Mouse (Mus musculus) lung, adult 2 months (tissue): Measurements from ENCODE around the gene 1700010I14Rik. TPM values are rescaled to one million over a fixed set of nuclear protein-coding genes. Genes with fewer than 3 reads are reported as not detected.
A peak's percentile ranks its signal among the peaks of the same experiment; 100 is the strongest.

Experiments
- DNase-seq: peaks from one replicate; pipeline ENCODE4 v3.0.0; 2022
- H3K4me1 ChIP-seq: fragments of 200-500 bp; 2 replicates; pipeline ENCODE4 v1.6.1; 2011; ENCODE audit warnings: low read length; ENCODE audit not compliant: control insufficient read depth, insufficient read depth
- H3K4me3 ChIP-seq: fragments of 200-500 bp; replicated peaks from 2 replicates; pipeline ENCODE3; 2011; ENCODE audit warnings: low read depth, mild to moderate bottlenecking, control low read depth, low read length; ENCODE audit errors: extremely low read depth
- CTCF ChIP-seq: fragments of 200-500 bp; IDR thresholded peaks from 2 replicates; pipeline ENCODE4 v1.5.1; 2011; ENCODE audit warnings: mild to moderate bottlenecking, low read length, control low read depth; ENCODE audit not compliant: insufficient read depth
- POLR2A ChIP-seq: fragments of 200-500 bp; IDR thresholded peaks from 2 replicates; pipeline ENCODE4 v1.6.1; 2011; ENCODE audit warnings: low read depth, mild to moderate bottlenecking, control low read depth, low read length, borderline replicate concordance; ENCODE audit errors: extremely low read depth
- WGBS: fragments of 180-500 bp; shearing (Covaris S2); methylation state at CpG from one replicate; pipeline ENCODE4 v1.1.7; 2018; 5-methylcytosine and 5-hydroxymethylcytosine counted together
- polyA plus RNA-seq: library from polyadenylated mRNA; depleted of rRNA; stranded (reverse); fragments of >200 nt; gene quantifications from 2 replicates; pipeline ENCODE4 v1.2.3, GENCODE M21; 2012; rRNA removed

The 1700010I14Rik gene
- 0.48 and 0.52 TPM in 2 replicates for polyA plus RNA-seq

DNA sequence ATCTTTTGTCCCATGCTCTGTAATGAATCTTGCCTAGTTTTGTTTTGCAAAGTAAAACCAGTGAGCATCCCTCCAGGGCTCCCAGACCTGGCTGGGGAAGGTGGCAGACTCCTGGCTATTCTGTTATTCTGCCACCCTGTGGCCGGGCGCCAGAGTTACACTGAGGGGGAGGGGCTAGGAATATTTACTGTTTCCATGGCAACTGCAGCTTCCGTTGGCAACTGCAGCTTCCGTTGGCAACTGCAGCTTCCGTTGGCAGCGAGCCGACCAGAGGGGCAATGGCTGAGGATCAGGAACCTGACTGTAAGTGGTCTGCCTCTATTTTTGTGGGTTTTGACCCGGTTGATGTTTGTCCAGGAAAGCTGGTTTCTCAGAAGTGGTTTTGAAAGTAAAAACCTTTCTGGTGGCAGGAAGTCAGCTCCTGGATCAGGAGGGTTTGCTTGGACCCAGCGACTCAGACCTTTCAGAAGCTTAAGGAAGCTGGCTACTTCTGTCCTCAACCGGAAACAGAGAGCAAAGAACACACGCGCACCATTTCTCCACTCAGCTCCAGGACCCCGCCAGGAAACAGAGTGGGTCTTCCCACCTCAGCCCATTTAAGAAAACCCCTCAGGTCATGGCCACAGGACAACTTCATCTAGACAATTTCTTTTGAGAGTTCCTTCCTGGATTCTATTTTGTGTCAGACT, at the start of gene 1700010I14Rik:
1700010I14Rik (plus strand) TSS at position 215 of the 689 bp plus-strand sequence.
- TF ChIP-seq CTCF (peak; percentile 36), POLR2A (no peak; the same call in 1 of the 2 replicates)
- peaks cover 2% of the 10 kb centered on the region; the same call in 1 of the 2 replicates for H3K4me1 ChIP-seq
- H3K4me3 ChIP-seq, result peak within 1 kb of the TSS; percentile 45
- WGBS, result 1% methylated on average over 13 of the region's 13 CpGs
- DNase-seq, result peak; percentile 81

DNA sequence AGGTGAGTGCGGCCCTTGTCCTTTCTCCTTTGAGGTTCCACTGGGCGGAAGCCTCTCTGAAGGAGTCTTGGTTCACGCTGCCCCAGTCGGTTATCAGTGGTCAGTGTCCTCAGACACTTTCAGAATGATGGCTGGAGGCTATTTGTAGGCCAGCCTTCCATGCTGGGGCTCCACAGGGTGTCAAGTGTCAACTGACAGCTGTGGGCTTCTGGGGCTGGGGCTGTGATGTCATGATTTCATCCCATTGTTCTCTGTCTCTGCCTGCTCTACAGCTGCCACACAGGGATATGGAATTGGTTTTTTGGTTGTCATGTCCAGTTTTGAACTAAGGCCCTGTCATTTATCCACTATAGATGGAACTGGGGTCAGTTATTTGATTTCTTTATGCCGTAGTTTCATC, 36.5 kb upstream of the 1700010I14Rik start:
- Histone ChIP-seq H3K4me3 (no peak overlapping the region), H3K4me1 (no peaks in the 10 kb centered on the region)
- 75% methylated on average over 5 of the region's 5 CpGs for WGBS
- no peak for DNase-seq
- no peak for TF ChIP-seq CTCF
- TF ChIP-seq POLR2A, result no peak

DNA sequence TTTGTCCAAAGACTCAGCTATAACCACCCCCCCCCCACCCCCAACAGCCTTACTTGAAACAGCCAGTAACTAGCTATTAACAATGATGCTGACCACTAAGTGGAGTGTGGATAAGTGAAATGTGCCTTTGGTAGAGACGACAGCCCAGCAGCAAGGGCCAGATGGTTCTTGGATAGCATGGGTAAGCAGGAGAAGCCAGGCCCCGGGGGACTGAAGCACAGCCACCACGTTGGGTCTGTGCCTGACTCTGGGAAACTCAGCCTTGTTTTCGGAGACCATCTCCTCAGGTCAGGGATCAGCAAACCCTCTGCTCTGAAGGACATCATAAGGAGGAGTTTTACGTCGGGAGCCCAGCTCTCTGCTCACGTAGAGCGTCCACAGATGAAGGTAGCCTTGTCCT, 35.2 kb upstream of the 1700010I14Rik start:
- 87% methylated on average over 8 of the region's 8 CpGs for WGBS
- no peaks in the 10 kb centered on the region for H3K4me1 ChIP-seq
- TF ChIP-seq POLR2A (no peak), CTCF (no peak)
- H3K4me3 ChIP-seq, result no peak overlapping the region
- no peak for DNase-seq

DNA sequence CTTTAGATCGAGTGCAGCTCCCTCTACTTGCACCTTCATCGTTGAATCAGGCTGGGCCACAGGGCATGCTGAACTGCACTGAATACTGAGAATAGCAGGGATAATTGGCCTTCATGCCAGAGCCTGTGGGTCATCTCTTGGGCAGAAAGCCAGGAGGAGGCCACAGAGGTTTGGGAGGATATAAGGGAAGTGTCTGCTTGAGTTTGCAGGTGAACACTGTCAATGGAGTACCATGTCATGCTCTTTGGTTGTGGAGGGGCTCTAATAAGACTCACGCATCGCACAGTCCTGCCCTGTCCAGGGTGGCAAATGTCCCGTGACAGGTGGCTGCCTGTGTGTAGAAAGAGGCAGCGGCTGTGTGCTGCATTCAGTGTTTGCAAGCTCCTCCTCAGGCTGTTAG, 30.0 kb upstream of the 1700010I14Rik start:
- 85% methylated on average over 6 of the region's 6 CpGs for WGBS
- no peak overlapping the region for H3K4me3 ChIP-seq
- H3K4me1 ChIP-seq, result no peaks in the 10 kb centered on the region
- DNase-seq, result no peak
- TF ChIP-seq POLR2A (no peak), CTCF (no peak)

DNA sequence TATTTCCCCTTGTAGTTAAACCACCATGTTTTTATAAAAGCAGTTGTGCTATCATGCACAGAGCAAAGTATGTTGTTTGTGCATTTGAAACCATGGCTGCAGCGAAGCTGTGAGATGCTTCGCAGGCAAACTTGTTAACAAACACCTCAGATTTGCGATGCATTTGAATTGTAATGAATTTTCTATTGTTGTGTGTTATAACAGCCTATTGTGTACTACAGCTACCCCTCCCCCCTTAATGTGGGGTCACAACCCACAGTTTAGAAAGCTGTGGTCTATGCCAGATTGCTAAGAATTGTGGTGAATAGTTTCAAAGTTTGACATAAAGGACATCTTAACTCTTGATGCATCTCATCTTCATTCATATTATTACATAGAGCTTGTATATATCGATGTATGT, 27.7 kb upstream of the 1700010I14Rik start:
- no peaks in the 10 kb centered on the region for H3K4me1 ChIP-seq
- 91% methylated on average over 4 of the region's 4 CpGs for WGBS

DNA sequence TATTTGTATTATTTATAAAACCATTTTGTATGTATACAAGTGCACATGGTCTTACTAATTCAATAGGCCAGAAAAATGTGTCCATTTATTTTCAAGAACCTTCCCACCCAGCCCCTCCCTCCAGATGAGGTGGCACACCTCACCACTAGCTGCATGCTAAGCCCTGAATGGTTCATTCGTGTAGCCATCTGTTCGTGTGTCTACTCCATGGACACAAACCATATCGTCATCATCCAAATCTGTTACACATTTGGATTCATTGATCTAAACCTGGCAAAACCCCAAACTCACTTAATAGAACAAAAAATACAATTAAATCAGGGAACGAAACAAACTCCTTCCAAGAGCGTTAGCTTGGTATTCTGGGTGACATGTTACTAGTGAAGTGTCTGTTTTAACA, 27.0 kb upstream of the 1700010I14Rik start:
- WGBS, result 86% methylated on average over 5 of the region's 5 CpGs
- no peak overlapping the region for H3K4me3 ChIP-seq
- H3K4me1 ChIP-seq, result no peaks in the 10 kb centered on the region
- no peak for TF ChIP-seq POLR2A
- no peak for TF ChIP-seq CTCF
- DNase-seq, result no peak

More for the DNA sequence above, 27.7 kb upstream of the 1700010I14Rik start:
- no peak for DNase-seq
- no peak overlapping the region for H3K4me3 ChIP-seq
- TF ChIP-seq CTCF, result no peak
- TF ChIP-seq POLR2A, result no peak

DNA sequence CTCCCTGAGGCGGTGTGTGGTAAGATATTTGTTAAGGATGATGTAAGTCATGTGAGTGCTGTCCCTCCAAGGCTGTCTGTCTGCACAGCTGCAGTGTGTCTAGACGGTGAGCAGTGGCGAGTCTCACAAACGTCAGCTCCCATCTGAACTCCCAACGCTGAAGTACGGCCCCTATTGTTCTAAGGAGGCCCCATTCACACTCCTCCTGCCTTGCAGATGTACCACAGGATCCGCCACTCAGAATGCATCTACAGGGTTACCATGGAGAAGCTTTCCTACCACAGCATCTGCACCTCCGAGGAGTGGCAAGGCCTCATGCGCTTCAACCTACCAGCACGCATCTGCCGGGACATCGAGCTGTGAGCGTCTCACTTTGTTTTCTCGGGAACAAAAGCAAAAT, 26.5 kb upstream of the 1700010I14Rik start:
- no peaks in the 10 kb centered on the region for H3K4me1 ChIP-seq
- no peak for DNase-seq
- no peak overlapping the region for H3K4me3 ChIP-seq
- 77% methylated on average over 14 of the region's 14 CpGs for WGBS
- TF ChIP-seq CTCF, result no peak
- TF ChIP-seq POLR2A, result no peak

DNA sequence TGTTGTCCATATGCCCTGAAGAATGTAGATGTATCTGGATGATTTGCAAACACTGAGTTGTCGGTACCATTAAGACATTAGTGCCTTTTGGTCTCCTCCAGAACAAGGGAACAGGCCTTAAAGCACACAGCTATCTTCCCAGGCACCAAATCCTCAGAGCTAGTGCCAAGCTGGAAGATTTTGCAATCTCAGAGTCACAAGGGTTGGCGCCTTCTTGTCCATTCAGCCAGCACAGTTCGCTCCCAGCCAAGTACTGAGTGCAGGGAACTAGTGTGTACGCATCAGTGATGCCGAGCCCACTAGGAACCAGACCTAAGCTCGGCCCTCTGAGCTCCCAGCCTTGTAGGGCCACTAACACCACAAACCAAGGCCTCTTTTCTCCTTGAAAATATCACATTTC, 23.0 kb upstream of the 1700010I14Rik start:
- Histone ChIP-seq H3K4me3 (no peak overlapping the region), H3K4me1 (no peaks in the 10 kb centered on the region)
- TF ChIP-seq POLR2A, result no peak
- no peak for TF ChIP-seq CTCF
- 72% methylated on average over 6 of the region's 6 CpGs for WGBS
- no peak for DNase-seq

DNA sequence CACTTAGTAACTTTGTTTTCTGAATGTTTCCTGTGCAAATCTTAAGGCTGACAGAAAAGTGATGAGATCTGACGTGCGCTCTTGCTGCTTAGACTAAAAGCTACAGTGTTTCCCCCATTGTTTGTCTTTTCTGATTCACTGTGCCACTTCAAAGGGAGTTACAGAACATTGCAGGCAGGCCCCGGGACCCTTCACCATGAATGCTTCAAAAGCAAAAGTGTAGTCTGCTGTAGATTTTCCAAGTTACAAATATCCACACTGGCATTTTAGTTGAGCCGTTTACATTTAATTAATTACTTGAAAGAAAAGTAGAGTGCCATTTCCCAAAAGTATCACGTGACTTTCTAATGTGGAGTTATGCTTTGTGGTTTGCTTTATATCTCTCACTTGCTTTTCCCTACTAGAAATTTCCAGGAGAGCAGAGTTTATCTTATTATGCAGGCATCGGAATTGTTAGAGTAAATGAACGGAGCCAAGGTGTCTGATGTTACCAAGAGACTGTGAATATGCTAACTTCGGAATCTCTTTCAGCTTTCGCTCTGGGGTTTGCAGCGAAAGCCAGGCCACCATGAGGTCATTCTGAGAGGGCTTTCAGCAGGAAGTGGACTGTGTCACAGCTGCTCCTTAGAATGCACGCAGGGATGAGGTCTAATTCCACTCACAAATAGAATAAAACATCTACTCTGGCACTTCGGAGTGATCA, 15.8 kb upstream of the 1700010I14Rik start:
- 34% methylated on average over 12 of the region's 12 CpGs for WGBS
- Histone ChIP-seq H3K4me1 (no peaks in the 10 kb centered on the region), H3K4me3 (no peak overlapping the region)
- no peak for DNase-seq
- no peak for TF ChIP-seq CTCF
- no peak for TF ChIP-seq POLR2A

DNA sequence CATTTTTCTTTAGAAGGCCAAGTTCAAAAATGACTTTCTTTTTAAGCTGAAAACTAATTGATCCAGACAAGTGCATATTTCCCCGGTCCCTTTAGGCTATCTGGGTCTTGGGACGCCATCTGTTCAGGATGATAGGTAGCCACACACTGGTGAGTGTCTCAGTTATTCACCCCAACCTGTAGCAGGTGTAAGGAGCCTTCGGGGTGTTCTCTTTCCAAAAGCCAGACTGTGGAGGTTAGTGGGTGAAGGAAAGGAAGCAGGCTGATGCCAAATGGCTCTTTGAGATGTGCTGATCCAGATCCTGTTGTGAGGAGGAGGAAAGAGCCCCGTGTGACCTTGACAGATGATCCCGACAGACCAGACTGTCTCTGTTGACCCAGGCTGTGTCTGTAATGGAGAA, 14.8 kb upstream of the 1700010I14Rik start:
- H3K4me3 ChIP-seq, result no peak overlapping the region
- 68% methylated on average over 5 of the region's 5 CpGs for WGBS
- H3K4me1 ChIP-seq, result no peaks in the 10 kb centered on the region
- no peak for TF ChIP-seq CTCF
- TF ChIP-seq POLR2A, result no peak
- DNase-seq, result no peak
